Mouse (Mus musculus): ENCODE measurements around the gene Higd1b. TPM values are rescaled to one million over a fixed set of nuclear protein-coding genes. Genes with fewer than 3 reads are reported as not detected.

The Higd1b gene
- total RNA-seq, 2 experiments from 2014 or later = 5.6 to 7.5 TPM

Other genes starting within 250 kb of the Higd1b start
- 1 to 10 TPM; 6.6 to 9.9 TPM for gene Fzd2, start 231.5 kb upstream of the Higd1b start, total RNA-seq (2021)
- not detected for gene Meioc, start 172.1 kb upstream of the Higd1b start, total RNA-seq (2021)
- gene Ccdc43, start 138.1 kb upstream of the Higd1b start, total RNA-seq (2021) = 10 to 100 TPM; 35.5 to 38.1 TPM
- 100 to 1,000 TPM; 186 to 205 TPM for gene Adam11, start 74.4 kb upstream of the Higd1b start, total RNA-seq (2021)
- 1 to 10 TPM; 5.7 to 6.3 TPM for gene Gjc1, start 16.1 kb upstream of the Higd1b start, total RNA-seq (2021)
- 100 to 1,000 TPM; 125 to 134 TPM for gene Eftud2, start 45.1 kb downstream of the Higd1b start, total RNA-seq (2021)
- 1 to 10 TPM; 2.1 to 2.4 TPM for gene Ccdc103, start 45.4 kb downstream of the Higd1b start, total RNA-seq (2021)
- under 1 TPM in 1 of 2 experiments, not detected in 1; 0.22 TPM for gene Fam187a, start 49.3 kb downstream of the Higd1b start, total RNA-seq (2021)
- 100 to 1,000 TPM; 260 to 321 TPM for gene Gfap, start 65.1 kb downstream of the Higd1b start, total RNA-seq (2021)
- under 1 TPM; 0.35 to 0.44 TPM for gene Kif18b, start 89.3 kb downstream of the Higd1b start, total RNA-seq (2021)
- 10 to 100 TPM; 20.7 to 24.6 TPM for gene C1ql1, start 110.8 kb downstream of the Higd1b start, total RNA-seq (2021)
- gene Nmt1, start 192.3 kb downstream of the Higd1b start, total RNA-seq (2021) = 100 to 1,000 TPM; 153 to 166 TPM
- gene Dcakd, start 192.5 kb downstream of the Higd1b start, total RNA-seq (2021) = 100 to 1,000 TPM; 106 to 109 TPM

Data from layer of hippocampus, postnatal 25 days (tissue).